Mouse (Mus musculus): ENCODE measurements at regions not wholly inside any gene's neighbourhood (a gene's known extent, or its start where the extent isn't known, plus 50 kb on each side); places are given as distances from the start of the nearest gene placed in this dataset.

- in situ Hi-C loops (cut with MboI; ENCODE audit: low sequenced_read_pairs in 2 of 2, unreplicated experiment in 2 of 2), result no loop called here
- no peaks in the 10 kb centered on the region for H3K36me3 ChIP-seq (ENCODE audit: control insufficient read depth, insufficient read depth, low read length, poor library complexity, severe bottlenecking)
- H3K27ac ChIP-seq (ENCODE audit: insufficient read depth, low read depth, low read length, poor library complexity, severe bottlenecking), result no peak overlapping the region
- no peak for TF ChIP-seq ZNF384 (IDR thresholded peaks at IDR 0.05; ENCODE audit: low read depth, low read length)
- no peak for TF ChIP-seq CHD2 (IDR thresholded peaks at IDR 0.05; ENCODE audit: low read depth, low read length)
- no peak for TF ChIP-seq ZC3H11A (IDR thresholded peaks at IDR 0.05; ENCODE audit: borderline replicate concordance, low read depth, low read length)
- TF ChIP-seq HCFC1 (IDR thresholded peaks at IDR 0.05; ENCODE audit: borderline replicate concordance, insufficient read depth, low read length), result no peak
- TF ChIP-seq MAFK (IDR thresholded peaks at IDR 0.05; ENCODE audit: insufficient read depth, low read depth, low read length), result no peak
- H3K9me3 ChIP-seq (ENCODE audit: control insufficient read depth, insufficient read depth, low read depth, low read length), result no peaks in the 10 kb centered on the region
- no peaks in the 10 kb centered on the region for H3K4me1 ChIP-seq (ENCODE audit: control insufficient read depth in 2 of 2, insufficient read depth in 2 of 2, low read length in 2 of 2, poor library complexity in 1 of 2)
- no peak overlapping the region for H3K4me3 ChIP-seq (ENCODE audit: insufficient read depth in 1 of 2, low read depth in 1 of 2, low read length in 2 of 2, poor library complexity in 1 of 2, severe bottlenecking in 1 of 2)
- no peak for DNase-seq (ENCODE audit: low read depth, low spot score)
- H3K9ac ChIP-seq (ENCODE audit: insufficient read depth, low read depth, low read length, poor library complexity, severe bottlenecking), result no peak overlapping the region
Measured at GRCm38 (mm10) chr3:132425819-132426671, 203.6 kb upstream of the Gimd1 start.

- no peaks in the 10 kb centered on the region for H3K4me1 ChIP-seq (ENCODE audit: control insufficient read depth in 2 of 2, insufficient read depth in 2 of 2, low read length in 2 of 2, poor library complexity in 1 of 2)
- no peaks in the 10 kb centered on the region for H3K9me3 ChIP-seq (ENCODE audit: control insufficient read depth, insufficient read depth, low read depth, low read length)
- H3K27ac ChIP-seq (ENCODE audit: insufficient read depth, low read depth, low read length, poor library complexity, severe bottlenecking), result no peak overlapping the region
- in situ Hi-C loops (cut with MboI; ENCODE audit: low sequenced_read_pairs in 2 of 2, unreplicated experiment in 2 of 2), result no loop called here
- no peak for DNase-seq (ENCODE audit: low read depth, low spot score)
- H3K36me3 ChIP-seq (ENCODE audit: control insufficient read depth, insufficient read depth, low read length, poor library complexity, severe bottlenecking), result no peaks in the 10 kb centered on the region
- TF ChIP-seq MAFK (IDR thresholded peaks at IDR 0.05; ENCODE audit: insufficient read depth, low read depth, low read length), result no peak
- TF ChIP-seq CHD2 (IDR thresholded peaks at IDR 0.05; ENCODE audit: low read depth, low read length), result no peak
- TF ChIP-seq HCFC1 (IDR thresholded peaks at IDR 0.05; ENCODE audit: borderline replicate concordance, insufficient read depth, low read length), result no peak
- TF ChIP-seq ZNF384 (IDR thresholded peaks at IDR 0.05; ENCODE audit: low read depth, low read length), result no peak
- no peak for TF ChIP-seq ZC3H11A (IDR thresholded peaks at IDR 0.05; ENCODE audit: borderline replicate concordance, low read depth, low read length)
- H3K9ac ChIP-seq (ENCODE audit: insufficient read depth, low read depth, low read length, poor library complexity, severe bottlenecking), result no peak overlapping the region
- H3K4me3 ChIP-seq (ENCODE audit: insufficient read depth in 1 of 2, low read depth in 1 of 2, low read length in 2 of 2, poor library complexity in 1 of 2, severe bottlenecking in 1 of 2), result no peak overlapping the region
Measured at GRCm38 (mm10) chr3:132427244-132427643, 202.4 kb upstream of the Gimd1 start.

- H3K4me3 ChIP-seq (ENCODE audit: insufficient read depth in 1 of 2, low read depth in 1 of 2, low read length in 2 of 2, poor library complexity in 1 of 2, severe bottlenecking in 1 of 2), result no peak overlapping the region
- H3K9me3 ChIP-seq (ENCODE audit: control insufficient read depth, insufficient read depth, low read depth, low read length), result no peaks in the 10 kb centered on the region
- no peak for DNase-seq (ENCODE audit: low read depth, low spot score)
- H3K27ac ChIP-seq (ENCODE audit: insufficient read depth, low read depth, low read length, poor library complexity, severe bottlenecking), result no peak overlapping the region
- no peak overlapping the region for H3K9ac ChIP-seq (ENCODE audit: insufficient read depth, low read depth, low read length, poor library complexity, severe bottlenecking)
- H3K4me1 ChIP-seq (ENCODE audit: control insufficient read depth in 2 of 2, insufficient read depth in 2 of 2, low read length in 2 of 2, poor library complexity in 1 of 2), result no peaks in the 10 kb centered on the region
- TF ChIP-seq ZNF384 (IDR thresholded peaks at IDR 0.05; ENCODE audit: low read depth, low read length), result no peak
- no peak for TF ChIP-seq MAFK (IDR thresholded peaks at IDR 0.05; ENCODE audit: insufficient read depth, low read depth, low read length)
- TF ChIP-seq HCFC1 (IDR thresholded peaks at IDR 0.05; ENCODE audit: borderline replicate concordance, insufficient read depth, low read length), result no peak
- no peak for TF ChIP-seq ZC3H11A (IDR thresholded peaks at IDR 0.05; ENCODE audit: borderline replicate concordance, low read depth, low read length)
- no peak for TF ChIP-seq CHD2 (IDR thresholded peaks at IDR 0.05; ENCODE audit: low read depth, low read length)
- in situ Hi-C loops (cut with MboI; ENCODE audit: low sequenced_read_pairs in 2 of 2, unreplicated experiment in 2 of 2), result no loop called here
- H3K36me3 ChIP-seq (ENCODE audit: control insufficient read depth, insufficient read depth, low read length, poor library complexity, severe bottlenecking), result no peaks in the 10 kb centered on the region
Measured at GRCm38 (mm10) chr3:132428148-132428547, 201.5 kb upstream of the Gimd1 start.

DNA sequence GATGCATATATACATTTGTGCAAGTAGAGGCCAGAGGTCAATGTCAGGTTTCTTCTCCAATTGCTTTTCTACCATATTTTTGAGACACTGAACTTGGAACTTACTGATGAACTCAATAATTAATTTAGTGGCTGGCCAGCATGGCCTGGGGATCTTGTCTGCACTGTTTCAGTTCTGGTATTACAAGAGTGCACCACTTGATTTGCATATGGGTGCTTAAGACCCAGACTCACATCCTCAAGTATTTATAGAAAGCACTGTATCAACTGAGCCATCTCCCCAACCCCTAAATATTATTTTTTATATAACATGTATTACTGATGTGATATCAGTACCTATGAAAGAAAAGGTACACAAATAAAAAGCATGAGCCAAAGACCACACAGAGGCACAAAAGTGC, 197.8 kb upstream of the Gimd1 start:
- no peak for DNase-seq (ENCODE audit: low read depth, low spot score)
- in situ Hi-C loops (cut with MboI; ENCODE audit: low sequenced_read_pairs in 2 of 2, unreplicated experiment in 2 of 2), result no loop called here
- Histone ChIP-seq H3K9ac (ENCODE audit: insufficient read depth, low read depth, low read length, poor library complexity, severe bottlenecking) (no peak overlapping the region), H3K4me1 (ENCODE audit: control insufficient read depth in 2 of 2, insufficient read depth in 2 of 2, low read length in 2 of 2, poor library complexity in 1 of 2) (no peaks in the 10 kb centered on the region), H3K4me3 (ENCODE audit: insufficient read depth in 1 of 2, low read depth in 1 of 2, low read length in 2 of 2, poor library complexity in 1 of 2, severe bottlenecking in 1 of 2) (no peak overlapping the region), H3K9me3 (ENCODE audit: control insufficient read depth, insufficient read depth, low read depth, low read length) (no peaks in the 10 kb centered on the region), H3K36me3 (ENCODE audit: control insufficient read depth, insufficient read depth, low read length, poor library complexity, severe bottlenecking) (no peaks in the 10 kb centered on the region), H3K27ac (ENCODE audit: insufficient read depth, low read depth, low read length, poor library complexity, severe bottlenecking) (no peak overlapping the region)
- no peak for TF ChIP-seq CHD2 (IDR thresholded peaks at IDR 0.05; ENCODE audit: low read depth, low read length)
- no peak for TF ChIP-seq ZNF384 (IDR thresholded peaks at IDR 0.05; ENCODE audit: low read depth, low read length)
- no peak for TF ChIP-seq HCFC1 (IDR thresholded peaks at IDR 0.05; ENCODE audit: borderline replicate concordance, insufficient read depth, low read length)
- TF ChIP-seq ZC3H11A (IDR thresholded peaks at IDR 0.05; ENCODE audit: borderline replicate concordance, low read depth, low read length), result no peak
- no peak for TF ChIP-seq MAFK (IDR thresholded peaks at IDR 0.05; ENCODE audit: insufficient read depth, low read depth, low read length)

Measured in ES-E14 (cell line).